Mouse (Mus musculus): ENCODE measurements around the gene Scarb2.

DNA sequence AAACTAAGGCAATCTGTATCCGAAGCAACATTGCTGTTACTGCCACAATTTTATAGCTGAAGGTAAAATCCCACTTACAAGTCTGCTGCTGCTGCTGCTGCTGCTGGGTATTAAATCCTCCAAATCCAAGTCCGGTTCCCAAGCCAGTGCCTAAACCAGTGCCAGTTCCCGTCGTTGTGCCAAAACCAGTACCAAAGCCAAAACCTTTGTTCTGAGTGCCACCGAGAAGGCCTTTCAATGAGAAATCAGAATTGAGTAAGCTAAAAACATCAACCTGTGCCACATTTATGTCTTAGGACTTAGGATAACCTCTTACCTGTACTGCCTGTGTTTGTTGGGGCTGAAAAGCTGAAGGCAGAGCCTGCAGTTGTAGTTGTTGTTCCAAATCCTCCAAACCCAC is 75.9 kb downstream of the Scarb2 start:
- TF ChIP-seq POLR2A (IDR thresholded peaks at IDR 0.05; ENCODE audit: borderline replicate concordance, extremely low read depth, insufficient read depth, insufficient read length, poor library complexity, severe bottlenecking) (no peak), CTCF (IDR thresholded peaks at IDR 0.05; ENCODE audit: borderline replicate concordance, extremely low read depth, insufficient read depth, insufficient read length) (no peak)
